Mouse (Mus musculus): ENCODE measurements around the gene Tmco3. TPM values are rescaled to one million over a fixed set of nuclear protein-coding genes. Genes with fewer than 3 reads are reported as not detected.

Tmco3 gene
- polyA plus RNA-seq, 1 experiment, result 28.2 TPM

GRCm38 (mm10) chr8:13338255-13338860 is 50.4 kb downstream of the Tmco3 start, which contains the start of gene Tfdp1:
TSS of gene Tfdp1 (plus strand) at chr8:13338751.
- H3K36me3 ChIP-seq (ENCODE audit: control insufficient read depth, insufficient read depth), result peaks cover 12% of the 10 kb centered on the region
- H3K4me2 ChIP-seq (ENCODE audit: low read depth), result peak within 1 kb of the TSS; percentile 72
- peak within 1 kb of the TSS; percentile 32 for H3K4me3 ChIP-seq
- peak within 1 kb of the TSS; percentile 81 for H3ac ChIP-seq (ENCODE audit: control insufficient read depth, insufficient read length)
- TF ChIP-seq TCF12 (IDR thresholded peaks at IDR 0.05; ENCODE audit: insufficient read depth, poor library complexity, severe bottlenecking) (no peak), USF1 (IDR thresholded peaks at IDR 0.05; ENCODE audit: low read depth) (no peak), POLR2AphosphoS2 (IDR thresholded peaks at IDR 0.05; ENCODE audit: insufficient read length, low read depth) (peak; percentile 54), MAX (IDR thresholded peaks at IDR 0.05; ENCODE audit: low read depth) (no peak), MYOD1 (IDR thresholded peaks at IDR 0.05; ENCODE audit: control insufficient read depth in 1 of 3, insufficient read length in 2 of 3, low read depth in 2 of 3) (peak in 1 of 3 experiments; percentile 6), REST (IDR thresholded peaks at IDR 0.05; ENCODE audit: insufficient read depth, insufficient read length) (no peak), E2F4 (IDR thresholded peaks at IDR 0.05; ENCODE audit: insufficient read depth) (peak; percentile 69), MYOG (IDR thresholded peaks at IDR 0.05; ENCODE audit: control insufficient read depth in 1 of 3, insufficient read depth in 1 of 3, insufficient read length in 2 of 3, low read depth in 2 of 3) (no peak), SRF (IDR thresholded peaks at IDR 0.05; ENCODE audit: control insufficient read depth, insufficient read length, low read depth) (no peak), TCF3 (IDR thresholded peaks at IDR 0.05; ENCODE audit: insufficient read length, low read depth) (no peak), POLR2A (IDR thresholded peaks at IDR 0.05; ENCODE audit: insufficient read length, low read depth) (peak; percentile 60), CEBPB (IDR thresholded peaks at IDR 0.05; ENCODE audit: insufficient read depth, poor library complexity, severe bottlenecking) (no peak)
- peaks cover 36% of the 10 kb centered on the region for H3K79me2 ChIP-seq (ENCODE audit: control insufficient read depth, insufficient read depth)
- no peaks in the 10 kb centered on the region for H3K27me3 ChIP-seq (ENCODE audit: control insufficient read depth, insufficient read depth, insufficient read length)

- H3K27me3 ChIP-seq (ENCODE audit: control insufficient read depth, insufficient read depth, insufficient read length), result no peaks in the 10 kb centered on the region
- H3ac ChIP-seq (ENCODE audit: control insufficient read depth, insufficient read length), result peak overlapping the region; percentile 81
- peak overlapping the region; percentile 72 for H3K4me2 ChIP-seq (ENCODE audit: low read depth)
- peaks cover 12% of the 10 kb centered on the region for H3K36me3 ChIP-seq (ENCODE audit: control insufficient read depth, insufficient read depth)
- peaks cover 39% of the 10 kb centered on the region for H3K79me2 ChIP-seq (ENCODE audit: control insufficient read depth, insufficient read depth)
- H3K4me3 ChIP-seq, result peak overlapping the region; percentile 32
- 0 out of 2 replicates have a peak, but pooled peaks have one; percentile 13 for TF ChIP-seq CEBPB (IDR thresholded peaks at IDR 0.05; ENCODE audit: insufficient read depth, poor library complexity, severe bottlenecking)
- no peak for TF ChIP-seq TCF12 (IDR thresholded peaks at IDR 0.05; ENCODE audit: insufficient read depth, poor library complexity, severe bottlenecking)
- TF ChIP-seq E2F4 (IDR thresholded peaks at IDR 0.05; ENCODE audit: insufficient read depth), result no peak
- TF ChIP-seq POLR2A (IDR thresholded peaks at IDR 0.05; ENCODE audit: insufficient read length, low read depth), result no peak
- no peak for TF ChIP-seq MAX (IDR thresholded peaks at IDR 0.05; ENCODE audit: low read depth)
These were observed 51.1 kb downstream of the Tmco3 start for GRCm38 (mm10) chr8:13338901-13339645.

DNA sequence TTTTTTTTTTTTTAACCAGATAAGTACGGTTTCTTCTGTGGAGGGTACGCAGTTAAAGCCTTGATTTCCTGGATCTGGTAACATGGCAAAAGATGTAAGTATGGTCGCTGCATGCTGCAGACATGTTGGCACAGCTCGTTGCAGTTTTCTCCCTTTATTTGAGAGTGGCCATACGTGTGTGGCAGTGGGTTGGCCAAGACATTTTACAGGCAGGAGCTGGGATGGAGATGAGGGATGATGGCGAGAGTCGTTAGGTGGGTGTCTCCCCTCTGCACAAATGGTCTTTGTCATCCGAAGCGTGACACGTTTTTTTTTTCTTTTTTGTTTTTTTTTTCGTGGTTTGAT is 51.6 kb downstream of the Tmco3 start:
- peaks cover 12% of the 10 kb centered on the region for H3K36me3 ChIP-seq (ENCODE audit: control insufficient read depth, insufficient read depth)
- TF ChIP-seq MYOG (IDR thresholded peaks at IDR 0.05; ENCODE audit: control insufficient read depth in 1 of 3, insufficient read depth in 1 of 3, insufficient read length in 2 of 3, low read depth in 2 of 3) (no peak), POLR2AphosphoS2 (IDR thresholded peaks at IDR 0.05; ENCODE audit: insufficient read length, low read depth) (no peak), SRF (IDR thresholded peaks at IDR 0.05; ENCODE audit: control insufficient read depth, insufficient read length, low read depth) (no peak), MYOD1 (IDR thresholded peaks at IDR 0.05; ENCODE audit: control insufficient read depth in 1 of 3, insufficient read length in 2 of 3, low read depth in 2 of 3) (no peak), USF1 (IDR thresholded peaks at IDR 0.05; ENCODE audit: low read depth) (no peak), TCF3 (IDR thresholded peaks at IDR 0.05; ENCODE audit: insufficient read length, low read depth) (no peak), CEBPB (IDR thresholded peaks at IDR 0.05; ENCODE audit: insufficient read depth, poor library complexity, severe bottlenecking) (no peak), E2F4 (IDR thresholded peaks at IDR 0.05; ENCODE audit: insufficient read depth) (no peak), POLR2A (IDR thresholded peaks at IDR 0.05; ENCODE audit: insufficient read length, low read depth) (no peak), REST (IDR thresholded peaks at IDR 0.05; ENCODE audit: insufficient read depth, insufficient read length) (no peak), MAX (IDR thresholded peaks at IDR 0.05; ENCODE audit: low read depth) (no peak), TCF12 (IDR thresholded peaks at IDR 0.05; ENCODE audit: insufficient read depth, poor library complexity, severe bottlenecking) (no peak)
- H3K4me2 ChIP-seq (ENCODE audit: low read depth), result peak overlapping the region; percentile 72
- H3K27me3 ChIP-seq (ENCODE audit: control insufficient read depth, insufficient read depth, insufficient read length), result no peaks in the 10 kb centered on the region
- H3K4me3 ChIP-seq, result peak overlapping the region; percentile 32
- H3ac ChIP-seq (ENCODE audit: control insufficient read depth, insufficient read length), result peak overlapping the region; percentile 81
- H3K79me2 ChIP-seq (ENCODE audit: control insufficient read depth, insufficient read depth), result peaks cover 44% of the 10 kb centered on the region

DNA sequence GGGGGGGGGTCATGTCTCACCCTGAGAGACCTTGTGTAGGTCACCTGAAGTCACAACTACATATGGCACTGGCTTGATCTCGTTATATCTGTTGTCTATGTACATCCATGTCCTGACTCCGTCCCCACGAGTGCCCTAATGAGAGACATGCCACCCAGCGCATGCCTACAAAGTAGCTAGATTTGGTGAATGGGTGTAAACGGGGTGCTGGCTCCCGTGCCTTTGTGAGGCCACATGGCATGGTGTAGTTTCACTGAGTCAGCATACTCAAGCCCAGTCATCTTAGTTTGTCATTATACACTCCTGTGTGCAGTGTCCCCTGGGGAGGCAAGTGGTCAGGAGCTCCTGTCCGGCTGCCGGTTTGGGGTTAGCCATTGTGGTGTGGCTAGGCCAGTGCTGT is 52.7 kb downstream of the Tmco3 start:
- Histone ChIP-seq H3K4me2 (ENCODE audit: low read depth) (no peak overlapping the region), H3K27me3 (ENCODE audit: control insufficient read depth, insufficient read depth, insufficient read length) (no peaks in the 10 kb centered on the region), H3K4me3 (no peak overlapping the region), H3ac (ENCODE audit: control insufficient read depth, insufficient read length) (no peak overlapping the region), H3K36me3 (ENCODE audit: control insufficient read depth, insufficient read depth) (peaks cover 12% of the 10 kb centered on the region), H3K79me2 (ENCODE audit: control insufficient read depth, insufficient read depth) (peaks cover 53% of the 10 kb centered on the region)
- no peak for TF ChIP-seq SRF (IDR thresholded peaks at IDR 0.05; ENCODE audit: control insufficient read depth, insufficient read length, low read depth)
- no peak for TF ChIP-seq POLR2AphosphoS2 (IDR thresholded peaks at IDR 0.05; ENCODE audit: insufficient read length, low read depth)
- no peak for TF ChIP-seq TCF12 (IDR thresholded peaks at IDR 0.05; ENCODE audit: insufficient read depth, poor library complexity, severe bottlenecking)
- TF ChIP-seq MAX (IDR thresholded peaks at IDR 0.05; ENCODE audit: low read depth), result no peak
- TF ChIP-seq USF1 (IDR thresholded peaks at IDR 0.05; ENCODE audit: low read depth), result no peak
- no peak for TF ChIP-seq E2F4 (IDR thresholded peaks at IDR 0.05; ENCODE audit: insufficient read depth)
- no peak for TF ChIP-seq POLR2A (IDR thresholded peaks at IDR 0.05; ENCODE audit: insufficient read length, low read depth)
- TF ChIP-seq MYOG (IDR thresholded peaks at IDR 0.05; ENCODE audit: control insufficient read depth in 1 of 3, insufficient read depth in 1 of 3, insufficient read length in 2 of 3, low read depth in 2 of 3), result no peak
- no peak for TF ChIP-seq CEBPB (IDR thresholded peaks at IDR 0.05; ENCODE audit: insufficient read depth, poor library complexity, severe bottlenecking)
- no peak for TF ChIP-seq TCF3 (IDR thresholded peaks at IDR 0.05; ENCODE audit: insufficient read length, low read depth)
- no peak for TF ChIP-seq MYOD1 (IDR thresholded peaks at IDR 0.05; ENCODE audit: control insufficient read depth in 1 of 3, insufficient read length in 2 of 3, low read depth in 2 of 3)
- no peak for TF ChIP-seq REST (IDR thresholded peaks at IDR 0.05; ENCODE audit: insufficient read depth, insufficient read length)
